In the genomic region with DNA sequence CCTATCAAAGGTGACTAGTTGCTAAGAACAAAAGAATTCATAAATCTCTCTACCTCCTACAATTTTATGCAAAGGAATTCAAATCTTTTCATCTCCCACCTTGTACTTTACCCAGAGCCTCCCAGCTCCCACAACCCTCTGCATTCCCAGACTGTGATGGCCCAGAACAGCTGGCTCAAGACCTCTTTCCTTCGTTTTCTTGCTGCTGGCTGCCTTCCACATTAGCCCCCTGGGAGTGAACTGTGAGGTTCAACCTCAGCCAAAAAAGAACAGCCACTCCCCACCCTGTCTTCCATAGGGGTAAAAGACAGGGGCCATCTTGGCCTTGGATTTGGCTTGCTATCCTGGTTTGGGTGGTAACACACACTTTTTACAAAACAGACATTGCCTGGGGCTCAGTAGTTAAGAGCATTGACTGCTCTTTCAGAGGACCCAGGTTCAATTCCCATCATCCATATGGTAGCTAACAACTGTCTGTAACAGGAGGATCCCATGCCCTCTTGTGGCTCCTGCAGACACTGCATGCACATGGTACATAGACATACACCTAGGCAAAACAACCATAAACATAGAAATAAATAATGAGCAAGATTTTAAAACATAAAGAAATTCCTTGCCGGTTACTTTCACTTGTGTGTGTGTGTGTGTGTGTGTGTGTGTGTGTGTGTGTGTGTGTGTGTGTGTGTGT, we compare ENCODE assay signal across 10 mouse cellular contexts. TPM values are rescaled to one million over a fixed set of nuclear protein-coding genes. Genes with fewer than 3 reads are reported as not detected.
DNase-seq lines count a peak whose midpoint lies in the region; TF ChIP-seq lines count a peak whose summit lies in the region.
"Had no signal": no experiment of that assay in that cellular context is flagged by ENCODE, and none has a peak within 500 bp of the region (broad histone marks: within the 10 kb centered on the region; RNA-seq: fewer than 3 reads in every experiment).

No protein-coding gene starts in this region.

- peak; percentile 59 for TF ChIP-seq CTCF in layer of hippocampus, adult 2 months (conservative IDR thresholded peaks at IDR 0.05)

- H3K4me3 ChIP-seq in layer of hippocampus, adult 2 months: no peak overlapping the region
- H3K4me3 ChIP-seq: neural tube, embryonic 13.5 days had no signal

- peak; percentile 30 for DNase-seq in cerebellum, adult 8-10 months
- DNase-seq in cerebellum, adult 11 months: no peak
- no peak for DNase-seq in layer of hippocampus, adult 2 months (ENCODE audit: low spot score in 2 of 2)
- no peak for DNase-seq in layer of hippocampus, adult 18-20 months (ENCODE audit: low spot score in 2 of 2)
- DNase-seq in A20 (ENCODE audit: low read depth, low spot score): peak; percentile 41
- peak; percentile 58 for DNase-seq in gastrocnemius, postnatal 10 days
- DNase-seq in frontal cortex, adult 2 months (ENCODE audit: extremely low spot score in 1 of 2, low spot score in 1 of 2): no peak
- no peak for DNase-seq in spleen, postnatal 4 days (ENCODE audit: low spot score in 2 of 2)

- H3K27ac ChIP-seq in layer of hippocampus, adult 2 months: no peak overlapping the region
- H3K27ac ChIP-seq: macrophage; neural tube, embryonic 13.5 days had no signal

RNA-seq across cellular contexts. Expression of gene Ralb, which starts 10.4 kb away (rescaled TPM):
- 10 to 100 TPM; 21.0 to 22.0 TPM for total RNA-seq in layer of hippocampus, adult 2 months (2021)
- total RNA-seq in layer of hippocampus, adult 18-20 months (2021): 10 to 100 TPM; 20.8 to 21.0 TPM
- total RNA-seq in gastrocnemius, postnatal 10 days (2021): 10 to 100 TPM; 23.8 to 29.8 TPM
- 27.7 and 29.6 TPM in 2 replicates for polyA plus RNA-seq in frontal cortex, adult 2 months (2012; rRNA removed)

RNA-seq across cellular contexts. Expression of gene Tmem185b, which starts 31.8 kb away (rescaled TPM):
- total RNA-seq in layer of hippocampus, adult 2 months (2021): 10 to 100 TPM; 15.4 to 19.8 TPM
- total RNA-seq in layer of hippocampus, adult 18-20 months (2021): 10 to 100 TPM; 14.4 to 15.7 TPM
- total RNA-seq in gastrocnemius, postnatal 10 days (2021): 1 to 10 TPM; 7.5 to 8.5 TPM
- polyA plus RNA-seq in frontal cortex, adult 2 months (2012; rRNA removed): 11.7 and 12.8 TPM in 2 replicates

Comparison
In these comparisons a context has a peak if more than half of its experiments do, and no peak if none do; other contexts are left out.
1. DNase-seq: peak in cerebellum, adult 8-10 months (single experiment), A20 (single experiment) and gastrocnemius, postnatal 10 days (single experiment); none in cerebellum, adult 11 months (single experiment), layer of hippocampus, adult 2 months (0 of 2), layer of hippocampus, adult 18-20 months (0 of 2), frontal cortex, adult 2 months (0 of 2) and spleen, postnatal 4 days (0 of 2).